Mouse (Mus musculus) heart, postnatal 0 days (tissue): Measurements from ENCODE around the gene Sparc. TPM values are rescaled to one million over a fixed set of nuclear protein-coding genes. Genes with fewer than 3 reads are reported as not detected.

ENCODE experiments used
- ATAC-seq: fragments of 200-750 bp; cut with Nextera tagmentation; 2 replicates; pipeline ENCODE4 v1.8.0; 2017; ENCODE audit warnings: low read depth, moderate number of reproducible peaks, moderate library complexity; ENCODE audit not compliant: insufficient read depth
- DNase-seq: peaks from one replicate; pipeline ENCODE4 v3.0.0-alpha.2; 2016; ENCODE audit warnings: low spot score
- H3K27ac ChIP-seq: fragments of 300-500 bp; sonication (generic); 2 replicates; pipeline ENCODE4 v1.5.1; 2014; ENCODE audit warnings: low read depth, mild to moderate bottlenecking
- H3K27me3 ChIP-seq: fragments of 300-500 bp; sonication (generic); 2 replicates; pipeline ENCODE4 v1.6.1; 2014; ENCODE audit warnings: low read length, mixed read lengths; ENCODE audit not compliant: control insufficient read depth, insufficient read depth
- H3K36me3 ChIP-seq: fragments of 300-500 bp; sonication (generic); replicated peaks from 2 replicates; pipeline ENCODE4 v1.6.1; 2014; ENCODE audit warnings: low read length, mixed read lengths; ENCODE audit not compliant: control insufficient read depth, insufficient read depth
- H3K4me1 ChIP-seq: fragments of 300-500 bp; sonication (generic); 2 replicates; pipeline ENCODE4 v1.6.1; 2014; ENCODE audit warnings: antibody characterized with exemption; ENCODE audit not compliant: control insufficient read depth, insufficient read depth
- H3K4me2 ChIP-seq: fragments of 300-500 bp; sonication (generic); 2 replicates; pipeline ENCODE4 v1.6.1; 2014; ENCODE audit warnings: low read depth, mild to moderate bottlenecking, low read length, moderate library complexity
- H3K4me3 ChIP-seq: fragments of 300-500 bp; sonication (generic); 2 replicates; pipeline ENCODE4 v1.5.1; 2014; ENCODE audit warnings: low read depth, low read length
- H3K9ac ChIP-seq: fragments of 300-500 bp; sonication (generic); replicated peaks from 2 replicates; pipeline ENCODE4 v1.6.1; 2014; ENCODE audit warnings: low read depth, low read length, mixed read lengths
- H3K9me3 ChIP-seq: fragments of 300-500 bp; sonication (generic); replicated peaks from 2 replicates; pipeline ENCODE4 v1.6.1; 2016; ENCODE audit warnings: low read length; ENCODE audit not compliant: control insufficient read depth
- CTCF ChIP-seq: IDR thresholded peaks from 2 replicates; pipeline ENCODE4 v1.5.1; 2016; ENCODE audit warnings: antibody characterized with exemption, control low read depth, low read depth
- EP300 ChIP-seq: IDR thresholded peaks from 2 replicates; pipeline ENCODE4 v1.6.1; 2016; ENCODE audit warnings: antibody characterized with exemption, low read depth
- WGBS: fragments of 180-500 bp; shearing (Covaris S2); extraction: QIAGEN DNeasy Blood & Tissue Kit; methylation state at CpG from one replicate; pipeline ENCODE4 v1.1.7; 2014; 5-methylcytosine and 5-hydroxymethylcytosine counted together
- polyA plus RNA-seq: library from polyadenylated mRNA; unstranded; fragments of >200 nt; fragmentation: Nextera tagmentation; extraction: Ambion mirVana; gene quantifications from 2 replicates; pipeline ENCODE4 v1.2.1, GENCODE M21; 2015
- total RNA-seq: library from RNA; depleted of rRNA; stranded (reverse); fragments of >200 nt; gene quantifications from 2 replicates; pipeline ENCODE4 v1.2.3, GENCODE M21; 2014; ENCODE audit warnings: low replicate concordance

The Sparc gene
- total and polyA plus RNA-seq, 2 experiments from 2014 or later = 887 to 1,674 TPM

GRCm38 (mm10) chr11:55461019-55461645 lies 38.1 kb upstream of the Sparc start, which contains the start of gene Atox1:
Gene Atox1 (minus strand): TSS chr11:55461239.
- Histone ChIP-seq H3K4me2 (peak within 1 kb of the TSS; percentile 82), H3K9me3 (no peaks in the 10 kb centered on the region), H3K27ac (peak within 1 kb of the TSS; percentile 85), H3K9ac (peak within 1 kb of the TSS; percentile 55), H3K4me3 (peak within 1 kb of the TSS; percentile 65), H3K36me3 (no peaks in the 10 kb centered on the region; the same call in 1 of the 2 replicates), H3K27me3 (no peaks in the 10 kb centered on the region), H3K4me1 (peaks cover 11% of the 10 kb centered on the region; the same call in 1 of the 2 replicates)
- under 1% methylated on average over 35 of the region's 36 CpGs for WGBS
- DNase-seq (peak; percentile 97), ATAC-seq (peak; percentile 98)
- TF ChIP-seq CTCF = no peak
- no peak for TF ChIP-seq EP300

- no peak for DNase-seq
- WGBS = under 1% methylated on average over 17 of the region's 17 CpGs
- TF ChIP-seq EP300 (no peak), CTCF (peak; percentile 12; the same call in 1 of the 2 replicates)
These were observed 37.6 kb upstream of the Sparc start for GRCm38 (mm10) chr11:55460559-55461018.

GRCm38 (mm10) chr11:55459850-55460558 lies 37.0 kb upstream of the Sparc start:
- peak overlapping the region; percentile 82 for H3K4me2 ChIP-seq
- no peaks in the 10 kb centered on the region; the same call in 1 of the 2 replicates for H3K36me3 ChIP-seq
- peak overlapping the region; percentile 55 for H3K9ac ChIP-seq
- H3K27me3 ChIP-seq = no peaks in the 10 kb centered on the region
- peak overlapping the region; percentile 65 for H3K4me3 ChIP-seq
- H3K9me3 ChIP-seq = no peaks in the 10 kb centered on the region
- H3K27ac ChIP-seq = peak overlapping the region; percentile 68; the same call in 1 of the 2 replicates
- ATAC-seq = no peak
- TF ChIP-seq CTCF (no peak), EP300 (no peak)
- peaks cover 11% of the 10 kb centered on the region; the same call in 1 of the 2 replicates for H3K4me1 ChIP-seq
- DNase-seq = no peak
- 17% methylated on average over 3 of the region's 3 CpGs for WGBS

More at GRCm38 (mm10) chr11:55460559-55461018, 37.6 kb upstream of the Sparc start:
- Histone ChIP-seq H3K27me3 (no peaks in the 10 kb centered on the region), H3K27ac (peak overlapping the region; percentile 68), H3K36me3 (no peaks in the 10 kb centered on the region; the same call in 1 of the 2 replicates), H3K4me2 (peak overlapping the region; percentile 82), H3K4me3 (peak overlapping the region; percentile 65), H3K9me3 (no peaks in the 10 kb centered on the region), H3K4me1 (peaks cover 11% of the 10 kb centered on the region; the same call in 1 of the 2 replicates), H3K9ac (peak overlapping the region; percentile 55)
- peak; percentile 40 for ATAC-seq

- ATAC-seq = no peak
- 65% methylated on average over 4 of the region's 4 CpGs for WGBS
- TF ChIP-seq CTCF (no peak), EP300 (no peak)
- no peak overlapping the region for H3K4me3 ChIP-seq
- no peaks in the 10 kb centered on the region for H3K27me3 ChIP-seq
- DNase-seq = no peak
- no peak overlapping the region for H3K27ac ChIP-seq
- peaks cover 11% of the 10 kb centered on the region; the same call in 1 of the 2 replicates for H3K4me1 ChIP-seq
- H3K9me3 ChIP-seq = no peaks in the 10 kb centered on the region
- peaks cover 5% of the 10 kb centered on the region for H3K36me3 ChIP-seq
- H3K9ac ChIP-seq = no peak overlapping the region
- H3K4me2 ChIP-seq = no peak overlapping the region
These were observed 35.5 kb upstream of the Sparc start for GRCm38 (mm10) chr11:55458501-55458900.

DNA sequence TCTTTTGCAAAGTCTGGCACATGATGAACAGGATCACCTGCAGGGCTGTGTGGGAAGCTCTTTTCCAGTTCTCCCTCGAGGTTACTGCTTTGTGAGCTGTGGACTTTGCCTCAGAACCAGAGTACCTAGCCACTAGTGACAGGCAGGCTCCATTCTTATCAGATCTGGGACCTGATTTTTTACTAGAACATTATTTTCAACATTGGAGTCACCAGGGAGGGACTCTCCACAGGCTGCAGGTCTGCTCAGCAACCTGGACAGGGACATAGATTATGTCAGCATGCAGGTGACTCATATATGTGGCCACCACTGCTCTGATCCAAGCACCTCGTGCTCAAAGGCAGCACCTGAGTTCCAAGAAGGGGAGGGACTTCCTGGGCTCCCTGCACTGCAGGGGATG lies 32.2 kb upstream of the Sparc start:
- no peak for DNase-seq
- 65% methylated on average over 2 of the region's 2 CpGs for WGBS
- H3K27me3 ChIP-seq = no peaks in the 10 kb centered on the region
- H3K4me2 ChIP-seq = no peak overlapping the region
- H3K4me3 ChIP-seq = no peak overlapping the region
- H3K4me1 ChIP-seq = peaks cover 5% of the 10 kb centered on the region; the same call in 1 of the 2 replicates
- peaks cover 21% of the 10 kb centered on the region for H3K36me3 ChIP-seq
- TF ChIP-seq EP300 = no peak
- no peak for TF ChIP-seq CTCF
- ATAC-seq = no peak
- no peaks in the 10 kb centered on the region for H3K9me3 ChIP-seq
- H3K9ac ChIP-seq = no peak overlapping the region
- no peak overlapping the region for H3K27ac ChIP-seq
